Mouse (Mus musculus) forebrain, embryonic 16.5 days (tissue): Measurements from ENCODE around the gene Mfap2. TPM values are rescaled to one million over a fixed set of nuclear protein-coding genes. Genes with fewer than 3 reads are reported as not detected.

ENCODE experiments used
- ATAC-seq: fragments of 200-750 bp; cut with Nextera tagmentation; 2 replicates; pipeline ENCODE4 v1.8.0; 2017; ENCODE audit warnings: mild to moderate bottlenecking, moderate library complexity
- H3K27ac ChIP-seq: fragments of 300-500 bp; sonication (generic); 2 replicates; pipeline ENCODE4 v1.5.1; 2014; ENCODE audit warnings: low read length, control low read depth
- H3K27me3 ChIP-seq: fragments of 300-500 bp; sonication (generic); replicated peaks from 2 replicates; pipeline ENCODE4 v1.6.1; 2014; ENCODE audit warnings: low read length; ENCODE audit not compliant: control insufficient read depth, insufficient read depth
- H3K36me3 ChIP-seq: fragments of 300-500 bp; sonication (generic); 2 replicates; pipeline ENCODE4 v1.6.1; 2014; ENCODE audit not compliant: control insufficient read depth, insufficient read depth
- H3K4me1 ChIP-seq: fragments of 300-500 bp; sonication (generic); replicated peaks from 2 replicates; pipeline ENCODE4 v1.6.1; 2014; ENCODE audit warnings: low read length; ENCODE audit not compliant: control insufficient read depth, insufficient read depth
- H3K4me2 ChIP-seq: fragments of 300-500 bp; sonication (generic); 2 replicates; pipeline ENCODE4 v1.6.1; 2014; ENCODE audit warnings: mild to moderate bottlenecking, low read length, control low read depth
- H3K4me3 ChIP-seq: fragments of 300-500 bp; sonication (generic); replicated peaks from 2 replicates; pipeline ENCODE4 v1.5.1; 2014; ENCODE audit warnings: mild to moderate bottlenecking, low read length, control low read depth
- H3K9ac ChIP-seq: fragments of 300-500 bp; sonication (generic); replicated peaks from 2 replicates; pipeline ENCODE4 v1.6.1; 2014; ENCODE audit warnings: low read depth, low read length, control low read depth
- H3K9me3 ChIP-seq: fragments of 300-500 bp; sonication (generic); 2 replicates; pipeline ENCODE4 v1.6.1; 2016; ENCODE audit warnings: low read length; ENCODE audit not compliant: control insufficient read depth
- WGBS: fragments of 180-500 bp; shearing (Covaris S2); extraction: QIAGEN DNeasy Blood & Tissue Kit; methylation state at CpG from one replicate; pipeline ENCODE4 v1.1.7; 2014; 5-methylcytosine and 5-hydroxymethylcytosine counted together
- polyA plus RNA-seq: library from polyadenylated mRNA; unstranded; fragments of >200 nt; fragmentation: Nextera tagmentation; extraction: Ambion mirVana; gene quantifications from 2 replicates; pipeline ENCODE4 v1.2.1, GENCODE M21; 2015

Mfap2 gene
- polyA plus RNA-seq, 1 experiment from 2014 or later: 202 TPM

- ATAC-seq: no peak
- Histone ChIP-seq H3K4me1 (peaks cover 45% of the 10 kb centered on the region), H3K4me2 (no peak overlapping the region), H3K36me3 (peaks cover 14% of the 10 kb centered on the region), H3K27ac (no peak overlapping the region), H3K9me3 (no peaks in the 10 kb centered on the region), H3K27me3 (no peaks in the 10 kb centered on the region), H3K4me3 (no peak overlapping the region), H3K9ac (no peak overlapping the region)
- 82% methylated on average over 9 of the region's 9 CpGs for WGBS
Measured at GRCm38 (mm10) chr4:141016311-141016710, 6.1 kb downstream of the Mfap2 start.

DNA sequence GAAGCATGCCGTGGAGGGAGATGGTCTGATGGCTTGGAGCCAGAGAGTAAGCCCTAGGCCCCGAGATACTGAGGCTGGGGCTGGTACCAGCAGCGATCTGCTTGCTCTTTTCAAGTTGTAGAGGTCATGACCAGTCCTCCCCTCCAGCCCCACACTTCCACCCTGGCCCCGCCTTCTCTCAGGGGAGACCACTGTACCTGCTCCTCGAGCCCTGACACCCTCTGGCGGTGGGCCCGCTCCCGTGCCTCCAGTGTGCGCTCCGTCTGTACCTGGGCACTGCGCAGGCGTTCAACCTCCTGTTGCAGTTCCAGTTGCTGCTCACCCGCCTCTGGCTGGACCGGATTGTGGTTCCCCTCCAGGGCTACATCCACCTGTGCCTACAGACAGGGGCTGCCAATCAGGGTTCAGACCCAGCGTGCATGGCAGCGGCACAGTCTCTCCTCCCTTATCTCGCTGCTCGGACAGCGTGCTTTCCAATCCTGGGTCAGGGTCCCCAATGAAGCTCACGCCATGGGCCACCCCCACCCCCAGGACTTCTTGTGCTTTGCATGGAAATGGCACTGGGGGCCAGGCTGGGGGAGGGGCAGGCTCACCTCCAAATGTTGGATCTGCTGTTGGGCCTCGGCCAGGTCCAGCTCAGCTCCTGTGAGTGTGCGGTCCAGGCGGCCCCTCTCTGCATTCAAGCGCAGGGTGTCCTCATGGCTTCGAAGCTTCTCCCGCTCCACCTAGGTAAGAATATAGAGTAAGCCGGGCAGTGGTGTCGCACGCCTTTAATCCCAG lies 7.6 kb downstream of the Mfap2 start:
- no peak for ATAC-seq
- Histone ChIP-seq H3K9me3 (no peaks in the 10 kb centered on the region), H3K9ac (no peak overlapping the region), H3K27ac (no peak overlapping the region), H3K36me3 (peaks cover 14% of the 10 kb centered on the region), H3K4me2 (no peak overlapping the region), H3K27me3 (no peaks in the 10 kb centered on the region), H3K4me3 (no peak overlapping the region), H3K4me1 (peaks cover 39% of the 10 kb centered on the region)
- WGBS: 76% methylated on average over 29 of the region's 29 CpGs

DNA sequence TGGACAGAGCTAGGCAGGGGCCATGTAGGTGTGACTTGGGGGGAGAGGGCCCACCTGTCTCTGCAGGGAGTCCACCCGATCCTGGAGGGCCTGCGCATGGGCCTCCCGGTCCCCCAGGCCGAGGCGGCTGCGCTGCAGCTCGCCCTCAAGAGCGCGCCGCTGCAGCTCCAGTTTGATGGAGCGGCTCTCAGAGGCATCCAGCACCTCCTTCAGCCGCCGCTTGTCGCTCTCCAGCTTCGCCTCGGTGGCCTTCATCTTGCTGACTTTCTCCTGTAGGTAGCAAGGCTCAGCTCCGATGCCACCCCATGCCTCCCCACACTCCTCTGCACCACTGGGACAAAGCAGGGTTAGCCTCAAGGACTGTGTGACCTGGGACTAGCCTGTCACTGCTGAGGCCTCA lies 10.0 kb downstream of the Mfap2 start:
- peak overlapping the region; percentile 43; the same call in 1 of the 2 replicates for H3K9ac ChIP-seq
- H3K36me3 ChIP-seq: peaks cover 4% of the 10 kb centered on the region; the same call in 1 of the 2 replicates
- no peaks in the 10 kb centered on the region for H3K9me3 ChIP-seq
- H3K4me3 ChIP-seq: no peak overlapping the region
- no peak overlapping the region for H3K4me2 ChIP-seq
- 73% methylated on average over 17 of the region's 17 CpGs for WGBS
- no peaks in the 10 kb centered on the region for H3K27me3 ChIP-seq
- peaks cover 33% of the 10 kb centered on the region for H3K4me1 ChIP-seq
- no peak for ATAC-seq
- peak overlapping the region; percentile 77 for H3K27ac ChIP-seq

GRCm38 (mm10) chr4:141020811-141021613 lies 10.8 kb downstream of the Mfap2 start:
- H3K4me1 ChIP-seq: peaks cover 33% of the 10 kb centered on the region
- H3K27ac ChIP-seq: peak overlapping the region; percentile 77
- H3K27me3 ChIP-seq: no peaks in the 10 kb centered on the region
- WGBS: 8% methylated on average over 14 of the region's 14 CpGs
- peak overlapping the region; percentile 43 for H3K9ac ChIP-seq
- H3K4me3 ChIP-seq: no peak overlapping the region
- peak; percentile 72 for ATAC-seq
- H3K36me3 ChIP-seq: peaks cover under 1% of the 10 kb centered on the region; the same call in 1 of the 2 replicates
- no peaks in the 10 kb centered on the region for H3K9me3 ChIP-seq
- H3K4me2 ChIP-seq: 0 out of 2 replicates have a peak overlapping the region, but pooled peaks have one; percentile 8

DNA sequence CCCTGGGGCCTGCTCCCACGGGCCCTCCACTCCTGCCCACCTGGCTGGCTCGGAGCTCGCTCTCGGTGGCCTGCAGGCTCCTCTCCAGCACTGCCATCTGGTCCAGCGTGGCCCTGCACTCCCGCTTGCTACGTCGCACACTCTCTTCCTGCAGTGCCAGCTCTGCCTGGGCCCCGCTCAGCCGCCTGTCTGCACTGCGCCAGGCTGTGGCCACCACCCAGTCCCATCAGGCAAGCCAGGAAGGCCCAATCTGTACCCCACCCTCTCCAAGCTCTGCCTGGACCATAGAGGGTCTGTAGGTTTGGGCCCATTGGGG lies 11.4 kb downstream of the Mfap2 start:
- Histone ChIP-seq H3K27me3 (no peaks in the 10 kb centered on the region), H3K4me1 (peaks cover 33% of the 10 kb centered on the region), H3K36me3 (no peaks in the 10 kb centered on the region), H3K9ac (peak overlapping the region; percentile 33), H3K27ac (peak overlapping the region; percentile 77), H3K4me3 (no peak overlapping the region), H3K9me3 (no peaks in the 10 kb centered on the region), H3K4me2 (no peak overlapping the region)
- WGBS: 26% methylated on average over 11 of the region's 11 CpGs
- ATAC-seq: peak; percentile 39

- no peak overlapping the region for H3K27ac ChIP-seq
- no peaks in the 10 kb centered on the region for H3K27me3 ChIP-seq
- H3K4me2 ChIP-seq: no peak overlapping the region
- H3K4me3 ChIP-seq: no peak overlapping the region
- no peak for ATAC-seq
- 71% methylated on average over 9 of the region's 9 CpGs for WGBS
- no peaks in the 10 kb centered on the region for H3K9me3 ChIP-seq
- H3K9ac ChIP-seq: no peak overlapping the region
- H3K4me1 ChIP-seq: peaks cover 32% of the 10 kb centered on the region
- no peaks in the 10 kb centered on the region for H3K36me3 ChIP-seq
Measured at GRCm38 (mm10) chr4:141024052-141024451, 13.8 kb downstream of the Mfap2 start.

DNA sequence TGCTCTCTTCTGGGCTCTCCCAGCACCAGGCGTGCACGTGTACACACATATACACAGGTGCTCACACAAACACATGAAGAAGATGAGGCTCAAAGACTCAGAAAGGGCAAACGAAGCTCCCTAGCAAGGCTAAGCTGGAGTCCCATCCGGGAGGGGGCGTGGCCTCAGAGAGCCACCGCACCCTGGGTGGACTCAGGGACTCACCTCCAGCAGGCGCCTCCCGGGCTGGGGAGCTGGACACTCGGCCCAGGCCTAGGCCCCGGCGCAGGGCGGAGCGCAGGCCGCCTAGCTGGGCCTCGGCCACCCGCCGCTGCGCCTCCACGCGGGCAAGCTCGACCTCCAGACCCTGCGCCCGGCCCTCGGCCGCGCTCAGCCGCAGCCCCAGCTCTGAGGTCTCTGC lies 14.8 kb downstream of the Mfap2 start:
- Histone ChIP-seq H3K27me3 (no peaks in the 10 kb centered on the region), H3K27ac (no peak overlapping the region), H3K9ac (no peak overlapping the region), H3K4me2 (no peak overlapping the region), H3K9me3 (no peaks in the 10 kb centered on the region), H3K4me1 (peaks cover 23% of the 10 kb centered on the region), H3K36me3 (no peaks in the 10 kb centered on the region), H3K4me3 (no peak overlapping the region)
- 88% methylated on average over 23 of the region's 27 CpGs for WGBS
- no peak for ATAC-seq

- no peak overlapping the region for H3K9ac ChIP-seq
- H3K9me3 ChIP-seq: no peaks in the 10 kb centered on the region
- H3K4me3 ChIP-seq: no peak overlapping the region
- WGBS: 88% methylated on average over 17 of the region's 18 CpGs
- no peak overlapping the region for H3K27ac ChIP-seq
- H3K27me3 ChIP-seq: no peaks in the 10 kb centered on the region
- no peaks in the 10 kb centered on the region for H3K36me3 ChIP-seq
- no peak for ATAC-seq
- H3K4me2 ChIP-seq: no peak overlapping the region
- H3K4me1 ChIP-seq: peaks cover 7% of the 10 kb centered on the region; the same call in 1 of the 2 replicates
Measured at GRCm38 (mm10) chr4:141030541-141031206, 20.5 kb downstream of the Mfap2 start.

- H3K9ac ChIP-seq: no peak overlapping the region
- WGBS: 16% methylated on average over 6 of the region's 6 CpGs
- no peak overlapping the region for H3K4me2 ChIP-seq
- H3K27ac ChIP-seq: no peak overlapping the region
- peaks cover 7% of the 10 kb centered on the region; the same call in 1 of the 2 replicates for H3K4me1 ChIP-seq
- ATAC-seq: peak; percentile 76
- no peaks in the 10 kb centered on the region for H3K9me3 ChIP-seq
- H3K27me3 ChIP-seq: no peaks in the 10 kb centered on the region
- no peak overlapping the region for H3K4me3 ChIP-seq
- H3K36me3 ChIP-seq: no peaks in the 10 kb centered on the region; the same call in 1 of the 2 replicates
Measured at GRCm38 (mm10) chr4:141031733-141032132, 21.5 kb downstream of the Mfap2 start.
